Mouse (Mus musculus) embryonic facial prominence, embryonic 14.5 days (tissue): ENCODE measurements around the gene Car5b. TPM values are rescaled to one million over a fixed set of nuclear protein-coding genes. Genes with fewer than 3 reads are reported as not detected.

Experiments
- ATAC-seq: fragments of 200-750 bp; cut with Nextera tagmentation; 2 replicates; pipeline ENCODE4 v1.8.0; 2017; ENCODE audit warnings: low read depth, moderate number of reproducible peaks, moderate TSS enrichment
- DNase-seq: peaks from one replicate; pipeline ENCODE4 v3.0.0-alpha.2; 2015; ENCODE audit warnings: low spot score
- H3K27ac ChIP-seq: fragments of 300-500 bp; sonication (generic); replicated peaks from 2 replicates; pipeline ENCODE4 v1.5.1; 2014; ENCODE audit warnings: low read depth, mild to moderate bottlenecking, low read length, moderate library complexity
- H3K27me3 ChIP-seq: fragments of 300-500 bp; sonication (generic); replicated peaks from 2 replicates; pipeline ENCODE4 v1.6.1; 2014; ENCODE audit warnings: low read length; ENCODE audit not compliant: control insufficient read depth, insufficient read depth
- H3K36me3 ChIP-seq: fragments of 300-500 bp; sonication (generic); 2 replicates; pipeline ENCODE4 v1.6.1; 2014; ENCODE audit warnings: low read length, mixed read lengths; ENCODE audit not compliant: control insufficient read depth, insufficient read depth
- H3K4me1 ChIP-seq: fragments of 300-500 bp; sonication (generic); 2 replicates; pipeline ENCODE4 v1.6.1; 2014; ENCODE audit warnings: antibody characterized with exemption, low read length; ENCODE audit not compliant: control insufficient read depth, insufficient read depth
- H3K4me2 ChIP-seq: fragments of 300-500 bp; sonication (generic); 2 replicates; pipeline ENCODE4 v1.6.1; 2014; ENCODE audit warnings: low read depth, mild to moderate bottlenecking, low read length, moderate library complexity, mixed read lengths
- H3K4me3 ChIP-seq: fragments of 300-500 bp; sonication (generic); 2 replicates; pipeline ENCODE4 v1.5.1; 2014; ENCODE audit warnings: low read depth, mild to moderate bottlenecking, low read length
- H3K9ac ChIP-seq: fragments of 300-500 bp; sonication (generic); 2 replicates; pipeline ENCODE4 v1.6.1; 2014; ENCODE audit warnings: low read depth, mild to moderate bottlenecking, low read length, moderate library complexity, mixed read lengths
- H3K9me3 ChIP-seq: fragments of 300-500 bp; sonication (generic); 2 replicates; pipeline ENCODE4 v1.6.1; 2016; ENCODE audit warnings: low read length; ENCODE audit not compliant: control insufficient read depth
- WGBS: fragments of 180-500 bp; shearing (Covaris S2); extraction: QIAGEN DNeasy Blood & Tissue Kit; methylation state at CpG from one replicate; pipeline ENCODE4 v1.1.7; 2014; 5-methylcytosine and 5-hydroxymethylcytosine counted together
- polyA plus RNA-seq: library from polyadenylated mRNA; unstranded; fragments of >200 nt; fragmentation: Nextera tagmentation; extraction: Ambion mirVana; gene quantifications from 2 replicates; pipeline ENCODE4 v1.2.1, GENCODE M21; 2014

Car5b gene
- polyA plus RNA-seq, 1 experiment from 2014 or later = 0.50 TPM

GRCm38 (mm10) chrX:163957381-163957780, 70.4 kb downstream of the Car5b start:
- no peaks in the 10 kb centered on the region for H3K4me1 ChIP-seq
- H3K4me3 ChIP-seq = peak overlapping the region; percentile 69
- H3K27ac ChIP-seq = peak overlapping the region; percentile 98
- H3K9ac ChIP-seq = peak overlapping the region; percentile 87
- H3K4me2 ChIP-seq = peak overlapping the region; percentile 50
- no peak for DNase-seq
- peaks cover 3% of the 10 kb centered on the region; the same call in 1 of the 2 replicates for H3K27me3 ChIP-seq
- peaks cover 30% of the 10 kb centered on the region for H3K36me3 ChIP-seq
- 36% methylated on average over 12 of the region's 12 CpGs for WGBS
- no peaks in the 10 kb centered on the region for H3K9me3 ChIP-seq
- no peak for ATAC-seq

- Histone ChIP-seq H3K27me3 (peaks cover 3% of the 10 kb centered on the region; the same call in 1 of the 2 replicates), H3K36me3 (peaks cover 68% of the 10 kb centered on the region), H3K27ac (no peak overlapping the region), H3K4me2 (no peak overlapping the region), H3K4me3 (no peak overlapping the region), H3K4me1 (no peaks in the 10 kb centered on the region), H3K9me3 (no peaks in the 10 kb centered on the region), H3K9ac (no peak overlapping the region)
- ATAC-seq = no peak
- no peak for DNase-seq
- WGBS = 74% methylated on average over 1 of the region's 1 CpGs
These were observed 76.2 kb downstream of the Car5b start for GRCm38 (mm10) chrX:163951618-163952017.

GRCm38 (mm10) chrX:163944381-163944780, 83.4 kb downstream of the Car5b start:
- peaks cover 57% of the 10 kb centered on the region for H3K36me3 ChIP-seq
- H3K4me1 ChIP-seq = no peaks in the 10 kb centered on the region
- no peak for DNase-seq
- H3K4me2 ChIP-seq = no peak overlapping the region
- no peak overlapping the region for H3K9ac ChIP-seq
- ATAC-seq = no peak
- no peak overlapping the region for H3K27ac ChIP-seq
- no peak overlapping the region for H3K4me3 ChIP-seq
- peaks cover 10% of the 10 kb centered on the region for H3K27me3 ChIP-seq
- no peaks in the 10 kb centered on the region for H3K9me3 ChIP-seq
- 88% methylated on average over 3 of the region's 3 CpGs for WGBS

- H3K4me1 ChIP-seq = no peaks in the 10 kb centered on the region
- WGBS = 89% methylated on average over 6 of the region's 6 CpGs
- H3K36me3 ChIP-seq = peaks cover 19% of the 10 kb centered on the region
- no peak overlapping the region for H3K4me2 ChIP-seq
- no peak overlapping the region for H3K27ac ChIP-seq
- ATAC-seq = no peak
- H3K9ac ChIP-seq = no peak overlapping the region
- H3K4me3 ChIP-seq = no peak overlapping the region
- H3K9me3 ChIP-seq = no peaks in the 10 kb centered on the region
- H3K27me3 ChIP-seq = peaks cover 2% of the 10 kb centered on the region; the same call in 1 of the 2 replicates
- DNase-seq = no peak
These were observed 89.2 kb downstream of the Car5b start for GRCm38 (mm10) chrX:163938587-163938986.

GRCm38 (mm10) chrX:163934731-163935130, 93.1 kb downstream of the Car5b start:
- WGBS = 82% methylated on average over 8 of the region's 8 CpGs
- Histone ChIP-seq H3K4me3 (no peak overlapping the region), H3K9me3 (no peaks in the 10 kb centered on the region), H3K4me2 (no peak overlapping the region), H3K27me3 (no peaks in the 10 kb centered on the region; the same call in 1 of the 2 replicates), H3K36me3 (no peaks in the 10 kb centered on the region), H3K9ac (no peak overlapping the region), H3K4me1 (no peaks in the 10 kb centered on the region), H3K27ac (no peak overlapping the region)
- no peak for DNase-seq
- no peak for ATAC-seq

- ATAC-seq (no peak), DNase-seq (no peak)
- Histone ChIP-seq H3K9me3 (no peaks in the 10 kb centered on the region), H3K9ac (no peak overlapping the region), H3K4me3 (no peak overlapping the region), H3K27me3 (peaks cover 6% of the 10 kb centered on the region; the same call in 1 of the 2 replicates), H3K4me2 (no peak overlapping the region), H3K4me1 (no peaks in the 10 kb centered on the region), H3K36me3 (no peaks in the 10 kb centered on the region), H3K27ac (no peak overlapping the region)
These were observed 98.2 kb downstream of the Car5b start for GRCm38 (mm10) chrX:163929550-163929949.

Other genes with a start within 250 kb of the Car5b start
- gene Ap1s2, start 119.0 kb downstream of the Car5b start, polyA plus RNA-seq = 32.6 and 38.1 TPM in 2 replicates
- 43.0 and 44.2 TPM in 2 replicates for gene Zrsr2, start 69.3 kb downstream of the Car5b start, polyA plus RNA-seq
- 17.9 and 24.8 TPM in 2 replicates for gene Siah1b, start 48.5 kb upstream of the Car5b start, polyA plus RNA-seq
- gene Cltrn, start 60.8 kb upstream of the Car5b start, polyA plus RNA-seq = 0.15 and 0.33 TPM in 2 replicates
- 2.5 and 2.7 TPM in 2 replicates for gene Ace2, start 111.3 kb upstream of the Car5b start, polyA plus RNA-seq
- 0.67 and 1.2 TPM in 2 replicates for gene Bmx, start 230.2 kb upstream of the Car5b start, polyA plus RNA-seq
- 12.0 and 12.9 TPM in 2 replicates for gene Pir, start 241.4 kb upstream of the Car5b start, polyA plus RNA-seq